Mouse (Mus musculus) left cerebral cortex, postnatal 4 days (tissue): ENCODE measurements around the gene Tbc1d30. TPM values are rescaled to one million over a fixed set of nuclear protein-coding genes. Genes with fewer than 3 reads are reported as not detected.

Experiments used
- DNase-seq: peaks from one replicate; pipeline ENCODE4 v3.0.0-alpha.2; 2022
- intact Hi-C: fragments of 180-260 bp; cut with DNase I; formaldehyde crosslinking; loops from one replicate; pipeline ENCODE4 v1.15.1; 2025
- total RNA-seq, 2 experiments: library from RNA; stranded (reverse); gene quantifications; 2 replicates each; pipeline ENCODE4 v1.2.3; 2021

Gene Tbc1d30
- total RNA-seq, 2 experiments from 2014 or later = 64.4 to 66.5 TPM

- no peak for DNase-seq
- intact Hi-C loops = no loop called here
Observed at GRCm38 (mm10) chr10:121315321-121316283, 35.5 kb downstream of the Tbc1d30 start.

GRCm38 (mm10) chr10:121314186-121314585 is 36.9 kb downstream of the Tbc1d30 start:
- intact Hi-C loops = no loop called here
- DNase-seq = no peak

- intact Hi-C loops = no loop called here
Observed at GRCm38 (mm10) chr10:121313049-121313448, 38.0 kb downstream of the Tbc1d30 start.

GRCm38 (mm10) chr10:121310511-121311221 is 40.4 kb downstream of the Tbc1d30 start:
- intact Hi-C loops = no loop called here
- peak; percentile 80 for DNase-seq

More at GRCm38 (mm10) chr10:121313049-121313448, 38.0 kb downstream of the Tbc1d30 start:
- DNase-seq = no peak

- no peak for DNase-seq
- intact Hi-C loops = no loop called here
Observed at GRCm38 (mm10) chr10:121309801-121310510, 41.1 kb downstream of the Tbc1d30 start.

GRCm38 (mm10) chr10:121309123-121309655 is 41.9 kb downstream of the Tbc1d30 start:
- intact Hi-C loops = no loop called here
- DNase-seq = no peak

- no peak for DNase-seq
- intact Hi-C loops = no loop called here
Observed at GRCm38 (mm10) chr10:121305441-121305840, 45.6 kb downstream of the Tbc1d30 start.

GRCm38 (mm10) chr10:121303559-121303958 is 47.5 kb downstream of the Tbc1d30 start:
- no peak for DNase-seq
- intact Hi-C loops = no loop called here

- DNase-seq = peak; percentile 40
Observed at GRCm38 (mm10) chr10:121301868-121302267, 49.2 kb downstream of the Tbc1d30 start.

GRCm38 (mm10) chr10:121300659-121301058 is 50.4 kb downstream of the Tbc1d30 start:
- DNase-seq = no peak
- intact Hi-C loops = no loop called here

More at GRCm38 (mm10) chr10:121301868-121302267, 49.2 kb downstream of the Tbc1d30 start:
- intact Hi-C loops = no loop called here

GRCm38 (mm10) chr10:121297054-121297701 is 53.9 kb downstream of the Tbc1d30 start:
- intact Hi-C loops = no loop called here
- no peak for DNase-seq

GRCm38 (mm10) chr10:121294471-121294870 is 56.6 kb downstream of the Tbc1d30 start:
- intact Hi-C loops = no loop called here
- DNase-seq = no peak

GRCm38 (mm10) chr10:121293829-121294228 is 57.2 kb downstream of the Tbc1d30 start:
- no peak for DNase-seq
- intact Hi-C loops = no loop called here

- intact Hi-C loops = no loop called here
- no peak for DNase-seq
Observed at GRCm38 (mm10) chr10:121291272-121291917, 59.7 kb downstream of the Tbc1d30 start.

GRCm38 (mm10) chr10:121290682-121291078 is 60.4 kb downstream of the Tbc1d30 start:
- intact Hi-C loops = no loop called here

GRCm38 (mm10) chr10:121289970-121290681 is 61.0 kb downstream of the Tbc1d30 start:
- DNase-seq = no peak
- intact Hi-C loops = no loop called here

More at GRCm38 (mm10) chr10:121290682-121291078, 60.4 kb downstream of the Tbc1d30 start:
- DNase-seq = no peak

- intact Hi-C loops = no loop called here
- DNase-seq = no peak
Observed at GRCm38 (mm10) chr10:121282926-121283325, 68.2 kb downstream of the Tbc1d30 start.

GRCm38 (mm10) chr10:121282436-121282835 is 68.6 kb downstream of the Tbc1d30 start:
- intact Hi-C loops = no loop called here

GRCm38 (mm10) chr10:121280943-121281342 is 70.1 kb downstream of the Tbc1d30 start:
- intact Hi-C loops = no loop called here
- no peak for DNase-seq

More at GRCm38 (mm10) chr10:121282436-121282835, 68.6 kb downstream of the Tbc1d30 start:
- no peak for DNase-seq
